Mouse (Mus musculus) Patski (cell line): ENCODE measurements around the gene Arhgdig. TPM values are rescaled to one million over a fixed set of nuclear protein-coding genes. Genes with fewer than 3 reads are reported as not detected.
A peak's percentile ranks its signal among the peaks of the same experiment; 100 is the strongest.

Source experiments
- ATAC-seq: fragments of 100-300 bp; one replicate; pipeline ENCODE4 v1.8.0; 2021
- CTCF ChIA-PET: fragments of 350-600 bp; sonication (Branson Sonifier 250); formaldehyde crosslinking; loops from one replicate; lab custom pipeline; 2022; ENCODE audit warnings: inconsistent platforms; lab: Charles Lee
- POLR2A ChIA-PET: fragments of 350-600 bp; sonication (Branson Sonifier 250); formaldehyde crosslinking; loops from one replicate; lab custom pipeline; 2022; ENCODE audit warnings: antibody characterized with exemption, inconsistent platforms; lab: Charles Lee
- DNase-seq: peaks from one replicate; pipeline ENCODE4 v3.0.0-alpha.2; 2011; ENCODE audit warnings: low read depth, low spot score
- H3K27me3 ChIP-seq: fragments of 371-371 bp; one replicate; pipeline ENCODE4 v1.5.1; 2021
- CTCF ChIP-seq: fragments of 100-300 bp; IDR thresholded peaks from one replicate; pipeline ENCODE4 v1.5.1; 2021
- in situ Hi-C: fragments of 300-500 bp; cut with MboI; formaldehyde crosslinking; loops from 3 replicates; pipeline ENCODE4 v1.11.1; 2018; ENCODE audit warnings: low pct_unique_long_range_greater_than_20kb, mixed read lengths
- polyA plus RNA-seq: library from polyadenylated mRNA; unstranded; gene quantifications from one replicate; pipeline ENCODE4 v1.2.3, GENCODE M21; 2021

Arhgdig gene
- polyA plus RNA-seq: 17.0 TPM

GRCm38 (mm10) chr17:26207686-26208085, at the start of gene Arhgdig:
Arhgdig (minus strand) TSS chr17:26207786.
- in situ Hi-C loops: no loop called here
- no peaks in the 10 kb centered on the region for H3K27me3 ChIP-seq
- ATAC-seq (no peak), DNase-seq (no peak)
- ChIA-PET POLR2A (no interaction called here), CTCF (no interaction called here)
- TF ChIP-seq CTCF: no peak

GRCm38 (mm10) chr17:26255313-26255712, 47.7 kb upstream of the Arhgdig start:
- ATAC-seq: no peak
- POLR2A ChIA-PET: no interaction called here
- no peaks in the 10 kb centered on the region for H3K27me3 ChIP-seq
- in situ Hi-C loops: no loop called here
- DNase-seq: no peak
- CTCF ChIA-PET: no interaction called here
- TF ChIP-seq CTCF: no peak

- TF ChIP-seq CTCF: no peak
- in situ Hi-C loops: no loop called here
- no peak for ATAC-seq
- ChIA-PET CTCF (interaction anchor here (1.1 to 2.1 kb wide), 2 partner anchors 10 to 133 kb away, joined by 3 to 6 read pairs; partner anchors contain the start of gene Fam234a), POLR2A (interaction anchor here (0.8 to 1.2 kb wide), 4 partner anchors 9 to 660 kb away, joined by 3 to 4 read pairs (median 4); no protein-coding TSS in a partner anchor)
- no peak for DNase-seq
- H3K27me3 ChIP-seq: no peaks in the 10 kb centered on the region
Measured at GRCm38 (mm10) chr17:26253399-26253798, 45.8 kb upstream of the Arhgdig start.

GRCm38 (mm10) chr17:26252539-26253251, 45.1 kb upstream of the Arhgdig start, which contains the start of gene Luc7l:
Luc7l (plus strand) TSS chr17:26252896.
- ChIA-PET POLR2A (interaction anchor here (0.7 to 1.1 kb wide), 4 partner anchors 11 to 661 kb away, joined by 3 to 4 read pairs (median 4); no protein-coding TSS in a partner anchor), CTCF (interaction anchor here (2.1 kb wide), 1 partner anchor 10 kb away, joined by 6 read pairs; the partner anchor contains the start of gene Fam234a)
- ATAC-seq (peak; percentile 85), DNase-seq (no peak)
- in situ Hi-C loops: no loop called here
- no peaks in the 10 kb centered on the region for H3K27me3 ChIP-seq
- TF ChIP-seq CTCF: no peak

- no peaks in the 10 kb centered on the region for H3K27me3 ChIP-seq
- CTCF ChIA-PET: interaction anchor here (2.1 kb wide), 1 partner anchor 9 kb away, joined by 6 read pairs; the partner anchor contains the start of gene Fam234a
- DNase-seq: no peak
- in situ Hi-C loops: no loop called here
- POLR2A ChIA-PET: interaction anchor here (0.7 kb wide), 2 partner anchors 36 to 257 kb away, joined by 3 to 4 read pairs; no protein-coding TSS in a partner anchor
- ATAC-seq: no peak
- TF ChIP-seq CTCF: no peak
Measured at GRCm38 (mm10) chr17:26251886-26252538, 44.4 kb upstream of the Arhgdig start.

- peak; percentile 88 for DNase-seq
- no peak for TF ChIP-seq CTCF
- ATAC-seq: peak; percentile 81
- CTCF ChIA-PET: interaction anchor here (0.9 to 2.1 kb wide), 9 partner anchors 8 to 208 kb away, joined by 3 to 8 read pairs (median 4); partner anchors contain the start of gene Luc7l
- POLR2A ChIA-PET: interaction anchor here (0.7 kb wide), 1 partner anchor 116 kb away, joined by 3 read pairs; no protein-coding TSS in a partner anchor
- H3K27me3 ChIP-seq: no peaks in the 10 kb centered on the region
- in situ Hi-C loops: loop anchor here (5.0 kb wide), 1 partner anchor 122 kb away; the partner anchor contains the start of gene Mrpl28
Measured at GRCm38 (mm10) chr17:26244101-26244841, 36.7 kb upstream of the Arhgdig start, which contains the start of gene Fam234a. Fam234a (minus strand) TSS chr17:26244242.

GRCm38 (mm10) chr17:26243471-26244100, 36.0 kb upstream of the Arhgdig start:
- H3K27me3 ChIP-seq: no peaks in the 10 kb centered on the region
- POLR2A ChIA-PET: no interaction called here
- DNase-seq (peak; percentile 24), ATAC-seq (peak; percentile 80)
- CTCF ChIA-PET: interaction anchor here (1.0 to 2.3 kb wide), 10 partner anchors 9 to 130 kb away, joined by 3 to 8 read pairs (median 4); partner anchors contain the start of gene Luc7l
- in situ Hi-C loops: loop anchor here (5.0 kb wide), 1 partner anchor 121 kb away; the partner anchor contains the start of gene Mrpl28
- peak; percentile 75 for TF ChIP-seq CTCF

GRCm38 (mm10) chr17:26240990-26241389, 33.4 kb upstream of the Arhgdig start:
- CTCF ChIA-PET: interaction anchor here (0.8 to 1.2 kb wide), 3 partner anchors 36 to 211 kb away, joined by 3 read pairs; no protein-coding TSS in a partner anchor
- POLR2A ChIA-PET: no interaction called here
- DNase-seq (no peak), ATAC-seq (no peak)
- no peaks in the 10 kb centered on the region for H3K27me3 ChIP-seq
- in situ Hi-C loops: loop anchor here (5.0 kb wide), 1 partner anchor 119 kb away; the partner anchor contains the start of gene Mrpl28
- no peak for TF ChIP-seq CTCF

- in situ Hi-C loops: loop anchor here (5.0 kb wide), 1 partner anchor 118 kb away; the partner anchor contains the start of gene Mrpl28
- no peak for TF ChIP-seq CTCF
- no peaks in the 10 kb centered on the region for H3K27me3 ChIP-seq
- DNase-seq (no peak), ATAC-seq (no peak)
- ChIA-PET POLR2A (no interaction called here), CTCF (interaction anchor here (0.8 to 1.4 kb wide), 3 partner anchors 52 to 212 kb away, joined by 3 read pairs; no protein-coding TSS in a partner anchor)
Measured at GRCm38 (mm10) chr17:26240120-26240790, 32.7 kb upstream of the Arhgdig start.
